Mouse (Mus musculus): ENCODE results near the gene Aco1. TPM values are rescaled to one million over a fixed set of nuclear protein-coding genes. Genes with fewer than 3 reads are reported as not detected.
A peak's percentile ranks its signal among the peaks of the same experiment; 100 is the strongest.

Gene Aco1
- total RNA-seq, 2 experiments from 2014 or later, result 33.7 to 34.0 TPM

- intact Hi-C loops (cut with DNase I), result no loop called here
- DNase-seq, result no peak
Measured at GRCm38 (mm10) chr4:40156582-40157499, 14.0 kb downstream of the Aco1 start.

- intact Hi-C loops (cut with DNase I), result no loop called here
- no peak for DNase-seq
Measured at GRCm38 (mm10) chr4:40157500-40158223, 14.8 kb downstream of the Aco1 start.

GRCm38 (mm10) chr4:40158224-40158540 is 15.3 kb downstream of the Aco1 start:
- DNase-seq, result no peak
- intact Hi-C loops (cut with DNase I), result no loop called here

GRCm38 (mm10) chr4:40160591-40161434 is 17.9 kb downstream of the Aco1 start:
- no peak for DNase-seq
- intact Hi-C loops (cut with DNase I), result no loop called here

- intact Hi-C loops (cut with DNase I), result no loop called here
- DNase-seq, result no peak
Measured at GRCm38 (mm10) chr4:40163646-40164045, 20.8 kb downstream of the Aco1 start.

- no peak for DNase-seq
- intact Hi-C loops (cut with DNase I), result no loop called here
Measured at GRCm38 (mm10) chr4:40171477-40171876, 28.6 kb downstream of the Aco1 start.

- DNase-seq, result no peak
- intact Hi-C loops (cut with DNase I), result no loop called here
Measured at GRCm38 (mm10) chr4:40172336-40172735, 29.5 kb downstream of the Aco1 start.

- intact Hi-C loops (cut with DNase I), result no loop called here
- DNase-seq, result no peak
Measured at GRCm38 (mm10) chr4:40174321-40174720, 31.4 kb downstream of the Aco1 start.

- DNase-seq, result no peak
- intact Hi-C loops (cut with DNase I), result no loop called here
Measured at GRCm38 (mm10) chr4:40178584-40178983, 35.7 kb downstream of the Aco1 start.

GRCm38 (mm10) chr4:40180046-40180445 is 37.2 kb downstream of the Aco1 start:
- intact Hi-C loops (cut with DNase I), result no loop called here
- DNase-seq, result no peak

- intact Hi-C loops (cut with DNase I), result loop anchor here (2.0 kb wide), 1 partner anchor 47 kb away; no protein-coding TSS in a partner anchor
- DNase-seq, result no peak
Measured at GRCm38 (mm10) chr4:40181681-40182080, 38.8 kb downstream of the Aco1 start.

- intact Hi-C loops (cut with DNase I), result loop anchor here (1.0 to 2.0 kb wide), 2 partner anchors 48 to 104 kb away; no protein-coding TSS in a partner anchor
Measured at GRCm38 (mm10) chr4:40182651-40183320, 39.9 kb downstream of the Aco1 start.

GRCm38 (mm10) chr4:40183781-40184180 is 40.9 kb downstream of the Aco1 start:
- intact Hi-C loops (cut with DNase I), result loop anchor here (1.0 to 2.0 kb wide), 2 partner anchors 49 to 103 kb away; no protein-coding TSS in a partner anchor
- DNase-seq, result no peak

More at GRCm38 (mm10) chr4:40182651-40183320, 39.9 kb downstream of the Aco1 start:
- peak; percentile 44 to 70 for DNase-seq

GRCm38 (mm10) chr4:40184470-40184869 is 41.6 kb downstream of the Aco1 start:
- DNase-seq, result no peak
- intact Hi-C loops (cut with DNase I), result no loop called here

- intact Hi-C loops (cut with DNase I), result no loop called here
- DNase-seq, result no peak
Measured at GRCm38 (mm10) chr4:40187956-40188355, 45.1 kb downstream of the Aco1 start.

GRCm38 (mm10) chr4:40192246-40192645 is 49.4 kb downstream of the Aco1 start:
- intact Hi-C loops (cut with DNase I), result no loop called here
- no peak for DNase-seq

- intact Hi-C loops (cut with DNase I), result no loop called here
- DNase-seq, result no peak
Measured at GRCm38 (mm10) chr4:40193461-40193860, 50.6 kb downstream of the Aco1 start.

GRCm38 (mm10) chr4:40195336-40195735 is 52.5 kb downstream of the Aco1 start:
- DNase-seq, result no peak
- intact Hi-C loops (cut with DNase I), result no loop called here

GRCm38 (mm10) chr4:40202205-40202604 is 59.3 kb downstream of the Aco1 start:
- intact Hi-C loops (cut with DNase I), result no loop called here

GRCm38 (mm10) chr4:40204374-40204773 is 61.5 kb downstream of the Aco1 start:
- intact Hi-C loops (cut with DNase I), result no loop called here
- DNase-seq, result no peak

More at GRCm38 (mm10) chr4:40202205-40202604, 59.3 kb downstream of the Aco1 start:
- DNase-seq, result no peak

Data from heart, postnatal 36 days (tissue).